Mouse (Mus musculus): ENCODE measurements around the gene Itprid1.

Gene Itprid1

GRCm38 (mm10) chr6:55836650-55837320 is at the start of gene Itprid1:
Gene Itprid1 (plus strand): TSS chr6:55836895.
- no peak for DNase-seq (ENCODE audit: low read depth)

- DNase-seq (ENCODE audit: low read depth) = no peak
Observed at GRCm38 (mm10) chr6:55789557-55789956, 47.1 kb upstream of the Itprid1 start.

- DNase-seq (ENCODE audit: low read depth) = no peak
Observed at GRCm38 (mm10) chr6:55791852-55792496, 44.7 kb upstream of the Itprid1 start.

GRCm38 (mm10) chr6:55792536-55792935 is 44.2 kb upstream of the Itprid1 start:
- DNase-seq (ENCODE audit: low read depth) = no peak

- DNase-seq (ENCODE audit: low read depth) = no peak
Observed at GRCm38 (mm10) chr6:55802686-55803085, 34.0 kb upstream of the Itprid1 start.

- DNase-seq (ENCODE audit: low read depth) = no peak
Observed at GRCm38 (mm10) chr6:55803357-55803756, 33.3 kb upstream of the Itprid1 start.

- DNase-seq (ENCODE audit: low read depth) = peak; percentile 3
Observed at GRCm38 (mm10) chr6:55803991-55804680, 32.6 kb upstream of the Itprid1 start.

- DNase-seq (ENCODE audit: low read depth) = no peak
Observed at GRCm38 (mm10) chr6:55804681-55805000, 32.1 kb upstream of the Itprid1 start.

- no peak for DNase-seq (ENCODE audit: low read depth)
Observed at GRCm38 (mm10) chr6:55805291-55806137, 31.2 kb upstream of the Itprid1 start.

GRCm38 (mm10) chr6:55806537-55806936 is 30.2 kb upstream of the Itprid1 start:
- DNase-seq (ENCODE audit: low read depth) = no peak

- DNase-seq (ENCODE audit: low read depth) = no peak
Observed at GRCm38 (mm10) chr6:55808692-55809091, 28.0 kb upstream of the Itprid1 start.

GRCm38 (mm10) chr6:55811153-55811552 is 25.5 kb upstream of the Itprid1 start:
- no peak for DNase-seq (ENCODE audit: low read depth)

- no peak for DNase-seq (ENCODE audit: low read depth)
Observed at GRCm38 (mm10) chr6:55812353-55812752, 24.3 kb upstream of the Itprid1 start.

GRCm38 (mm10) chr6:55814184-55814926 is 22.3 kb upstream of the Itprid1 start:
- DNase-seq (ENCODE audit: low read depth) = no peak

GRCm38 (mm10) chr6:55816911-55817310 is 19.8 kb upstream of the Itprid1 start:
- no peak for DNase-seq (ENCODE audit: low read depth)

GRCm38 (mm10) chr6:55829722-55830121 is 7.0 kb upstream of the Itprid1 start:
- DNase-seq (ENCODE audit: low read depth) = no peak

- no peak for DNase-seq (ENCODE audit: low read depth)
Observed at GRCm38 (mm10) chr6:55852589-55852988, 15.9 kb downstream of the Itprid1 start.

GRCm38 (mm10) chr6:55856085-55856484 is 19.4 kb downstream of the Itprid1 start:
- DNase-seq (ENCODE audit: low read depth) = no peak

- no peak for DNase-seq (ENCODE audit: low read depth)
Observed at GRCm38 (mm10) chr6:55865206-55865605, 28.5 kb downstream of the Itprid1 start.

GRCm38 (mm10) chr6:55879356-55879960 is 42.8 kb downstream of the Itprid1 start:
- DNase-seq (ENCODE audit: low read depth) = no peak

- no peak for DNase-seq (ENCODE audit: low read depth)
Observed at GRCm38 (mm10) chr6:55880886-55881285, 44.2 kb downstream of the Itprid1 start.
